Mouse (Mus musculus) fat pad, adult 2 months (tissue): Measurements from ENCODE around the gene Clps.
"Not testable (repeated sequence)": the region's sequence is repeated elsewhere in the genome, so short reads cannot be mapped to it uniquely, and the experiment has no call there.

Experiments used
- DNase-seq: peaks from one replicate; pipeline ENCODE4 v3.0.0-alpha.2; 2011; ENCODE audit warnings: low read depth, low spot score; ENCODE audit errors: extremely low read depth

The Clps gene

DNA sequence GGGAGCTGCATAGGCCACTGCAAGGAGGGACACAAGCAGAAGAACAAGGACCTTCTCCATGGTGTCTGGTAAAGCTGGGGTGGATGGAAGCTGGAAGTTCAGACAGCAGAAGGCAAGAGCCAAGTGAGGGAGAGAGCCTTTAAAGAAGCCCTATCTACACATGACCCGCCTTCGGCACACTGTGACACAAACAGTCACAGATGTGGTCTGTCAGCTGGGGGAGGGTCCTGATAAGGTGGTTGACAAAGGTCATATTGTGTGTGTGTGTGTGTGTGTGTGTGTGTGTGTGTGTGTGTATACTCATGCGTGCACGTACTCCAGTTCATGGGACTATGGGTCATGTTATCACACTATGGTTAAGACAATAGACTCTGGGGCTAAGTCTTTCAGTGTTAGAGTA lies at the start of gene Clps:
Clps (minus strand) TSS at position 169 of the 400 bp plus-strand sequence.
- DNase-seq: no peak

DNA sequence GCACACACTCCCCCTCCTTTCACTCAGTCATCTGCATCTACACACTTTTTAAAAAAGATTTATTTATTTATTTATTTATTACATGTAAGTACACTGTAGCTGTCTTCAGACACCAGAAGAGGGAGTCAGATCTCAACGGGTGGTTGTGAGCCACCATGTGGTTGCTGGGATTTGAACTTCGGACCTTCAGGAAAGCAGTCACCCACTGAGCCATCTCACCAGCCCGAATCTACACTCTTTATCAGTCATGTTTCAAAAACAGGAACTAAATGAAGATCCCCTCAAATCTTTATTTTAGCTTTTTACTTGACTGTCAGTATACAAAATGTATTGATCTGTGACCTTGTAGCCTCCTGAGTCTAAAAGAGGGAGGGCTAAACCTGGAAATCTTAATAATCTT lies 49.0 kb upstream of the Clps start:
- no peak for DNase-seq

DNA sequence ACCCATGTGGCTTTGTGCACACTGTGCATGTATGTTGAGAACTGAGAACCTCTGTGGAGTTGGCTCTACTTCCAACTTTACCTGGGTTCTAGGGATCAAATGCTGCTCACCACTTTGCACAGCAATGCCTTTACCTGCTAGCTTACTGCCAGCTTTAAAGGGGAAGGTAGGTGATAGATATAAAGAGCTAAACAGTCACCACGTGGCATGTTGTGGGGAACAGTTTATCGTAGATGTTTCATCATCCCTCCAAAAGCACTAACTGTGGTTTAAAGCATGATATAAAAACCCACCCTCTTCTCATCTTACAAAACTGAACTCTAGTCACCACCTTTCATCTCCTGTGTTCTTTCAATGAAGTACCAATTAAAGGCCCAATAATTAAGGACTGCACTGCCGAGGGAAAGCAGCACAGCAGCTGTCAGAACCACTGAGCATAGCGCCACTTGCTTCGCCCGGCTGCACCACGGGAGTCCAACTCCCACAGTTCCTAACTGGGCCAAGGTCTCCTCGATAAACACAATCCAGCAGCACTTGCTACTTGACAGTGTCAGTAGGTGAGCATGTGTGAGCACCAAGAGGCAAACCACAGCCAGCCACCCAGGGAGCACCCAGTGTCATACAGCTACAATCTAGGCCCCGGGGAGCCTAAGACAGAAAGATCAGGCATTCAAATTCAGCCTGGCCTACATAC lies 41.1 kb upstream of the Clps start:
- DNase-seq: no peak

GRCm38 (mm10) chr17:28600780-28601179 lies 40.2 kb upstream of the Clps start:
- no peak for DNase-seq

DNA sequence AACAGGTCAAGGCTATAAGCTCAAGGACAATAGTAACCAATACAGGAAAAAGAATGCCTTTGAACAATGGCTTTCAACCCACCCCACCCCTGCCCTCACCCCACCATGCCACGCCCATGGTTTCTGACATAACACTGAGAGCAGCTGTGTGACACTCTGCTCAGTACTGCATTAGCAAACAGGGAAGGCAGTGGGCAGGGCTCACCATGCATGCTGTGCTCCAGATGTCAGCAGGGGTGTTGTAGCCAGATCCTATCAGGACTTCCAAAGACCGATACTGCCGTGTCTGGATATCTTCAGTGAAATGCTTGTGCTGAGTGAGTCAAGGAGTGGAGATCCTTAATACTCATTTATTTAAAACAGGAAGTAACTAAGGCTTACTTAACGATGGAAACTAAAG lies 33.4 kb upstream of the Clps start:
- DNase-seq: no peak

DNA sequence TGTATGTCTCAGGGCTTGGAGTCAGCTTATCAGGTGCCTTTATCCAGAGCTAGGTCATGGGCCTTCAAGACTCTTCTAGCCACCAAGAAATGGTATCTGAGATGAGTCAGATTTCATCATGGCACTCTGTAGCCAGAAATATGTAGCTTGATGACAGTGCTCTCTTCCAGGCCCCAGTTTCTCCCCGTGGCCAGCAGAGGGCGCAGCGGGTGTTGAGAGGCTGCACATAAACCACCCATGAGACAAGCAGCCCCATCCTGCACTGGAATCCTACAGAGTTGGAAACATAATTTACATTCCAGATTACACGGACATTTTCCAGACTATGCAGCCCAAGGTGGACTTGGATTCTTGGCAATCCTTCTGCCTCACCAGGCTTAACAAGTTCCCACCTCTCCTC lies 32.4 kb upstream of the Clps start:
- no peak for DNase-seq

GRCm38 (mm10) chr17:28591476-28591875 lies 30.9 kb upstream of the Clps start:
- DNase-seq: no peak

GRCm38 (mm10) chr17:28590596-28590995 lies 30.0 kb upstream of the Clps start:
- no peak for DNase-seq

DNA sequence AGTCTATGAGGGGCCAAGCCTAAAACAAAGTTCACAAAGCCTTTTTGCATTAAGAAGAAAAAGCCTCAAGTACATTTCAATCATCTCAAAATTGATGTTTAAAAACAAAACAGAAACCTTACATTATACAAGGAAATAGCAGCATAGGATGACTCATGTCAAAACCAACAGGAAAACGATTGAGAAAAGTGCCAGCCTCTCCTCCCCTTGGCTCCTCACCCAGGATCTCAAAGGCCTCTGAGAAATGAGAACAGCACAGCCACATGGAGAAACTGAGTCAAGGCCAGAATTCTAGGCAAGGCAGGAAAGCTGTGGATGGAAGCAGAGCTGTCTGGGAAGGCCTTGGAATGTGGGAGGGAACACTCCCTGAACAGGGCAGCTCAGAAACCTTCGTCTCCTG lies 28.0 kb upstream of the Clps start:
- DNase-seq: no peak

- DNase-seq: no peak
These were observed 25.9 kb upstream of the Clps start for GRCm38 (mm10) chr17:28586509-28586908.

DNA sequence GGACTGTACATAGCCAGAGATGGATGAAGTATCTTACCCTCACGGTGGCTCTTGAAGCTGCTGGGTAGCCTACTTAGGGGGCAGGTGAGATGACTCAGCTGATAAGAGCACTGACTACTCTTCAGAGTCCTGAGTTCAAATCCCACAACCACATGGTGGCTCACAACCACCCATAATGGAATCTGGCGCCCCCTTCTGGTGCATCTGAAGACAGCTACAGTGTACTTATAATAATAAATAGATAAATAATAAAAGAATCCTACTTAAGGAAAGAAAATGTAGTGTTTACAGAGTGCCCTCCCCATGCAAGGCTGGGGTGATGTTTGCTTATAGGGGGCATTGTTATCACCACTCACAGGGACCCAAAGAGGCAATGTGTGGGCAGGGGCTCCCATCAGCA lies 20.5 kb upstream of the Clps start:
- DNase-seq: no peak

DNA sequence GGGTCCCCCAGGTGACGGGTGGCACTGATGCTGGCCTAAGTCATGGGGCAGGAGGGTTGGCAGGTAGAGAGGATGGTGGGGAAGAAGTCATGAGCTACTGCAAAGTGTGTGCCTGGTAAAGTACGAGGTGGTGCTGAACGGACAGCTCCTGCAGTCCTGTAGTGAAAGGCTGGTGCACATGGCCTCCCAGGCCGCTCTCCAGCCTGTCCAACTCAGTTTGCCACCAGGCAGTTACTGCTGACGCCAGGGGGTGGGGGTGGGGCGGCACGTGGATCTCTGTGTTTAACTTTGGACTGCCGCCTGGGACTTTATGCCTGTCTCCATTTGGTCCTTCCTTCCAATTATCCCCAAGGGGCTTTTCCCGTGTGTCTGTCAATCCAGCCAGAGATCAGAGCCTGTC lies 19.8 kb upstream of the Clps start:
- no peak for DNase-seq

- DNase-seq: no peak
These were observed 14.9 kb upstream of the Clps start, which contains the start of gene Lhfpl5 for GRCm38 (mm10) chr17:28575244-28576125. Gene Lhfpl5 (plus strand): TSS chr17:28575641.

DNA sequence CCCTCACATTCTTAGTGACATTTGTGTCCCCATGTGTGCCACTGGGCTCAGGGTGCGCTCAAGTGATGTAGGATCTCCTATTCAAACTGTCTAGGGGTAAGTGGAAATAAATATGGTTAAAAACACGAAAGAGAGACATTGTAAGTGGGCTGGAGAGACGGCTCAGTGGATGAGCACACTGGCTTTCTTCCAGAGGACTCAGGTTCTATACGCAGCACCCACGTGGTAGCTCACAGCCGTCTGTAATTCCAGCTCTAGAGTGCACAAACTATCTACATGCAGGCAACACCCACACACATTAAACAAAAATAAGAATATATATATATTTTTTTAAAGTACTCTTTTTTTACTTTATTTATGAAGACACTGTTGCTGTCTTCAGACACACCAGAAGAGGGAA lies 12.4 kb upstream of the Clps start:
- DNase-seq: no peak

DNA sequence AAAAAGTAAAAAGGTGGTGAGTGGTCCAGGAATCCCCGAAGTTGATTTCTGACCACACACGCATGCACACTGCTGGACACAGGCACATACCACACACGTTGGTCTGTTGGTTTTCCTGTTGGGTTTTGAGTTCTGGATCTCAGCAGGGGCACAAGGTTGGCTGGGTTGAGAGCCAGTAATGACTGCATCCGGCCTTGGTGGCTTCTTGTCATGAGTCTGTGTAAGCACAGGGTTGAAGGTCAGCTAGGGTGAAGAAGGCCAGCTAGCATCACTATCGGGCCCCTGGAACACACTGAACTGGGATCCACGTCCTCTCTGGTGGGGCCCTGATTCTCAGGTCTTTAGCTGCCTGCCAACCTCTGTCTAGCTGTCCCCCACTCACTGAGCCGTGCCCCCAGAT lies 12.0 kb upstream of the Clps start:
- no peak for DNase-seq

DNA sequence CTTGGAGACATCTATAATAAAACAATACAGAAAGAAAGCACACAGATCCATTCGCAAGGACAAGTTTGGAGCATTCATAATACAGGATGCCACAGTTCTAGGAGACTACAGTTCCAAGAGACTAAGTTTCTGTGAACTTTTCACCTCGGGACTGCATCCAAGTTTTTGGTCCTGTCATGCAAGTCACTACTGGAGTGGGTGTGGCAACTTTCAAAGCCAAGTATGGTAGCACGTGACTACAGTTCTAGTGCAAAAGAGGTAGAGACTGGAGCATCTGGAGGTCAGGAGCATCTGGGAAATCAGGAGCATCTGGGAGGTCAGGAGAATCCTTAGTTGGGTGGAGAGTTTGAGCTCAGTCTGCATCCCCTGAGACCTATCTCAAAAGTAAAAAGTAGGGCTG lies 11.3 kb upstream of the Clps start:
- DNase-seq: no peak

- no peak for DNase-seq
These were observed 7.0 kb upstream of the Clps start for GRCm38 (mm10) chr17:28567541-28567940.

- no peak for DNase-seq
These were observed 4.6 kb upstream of the Clps start for GRCm38 (mm10) chr17:28565181-28565580.

DNA sequence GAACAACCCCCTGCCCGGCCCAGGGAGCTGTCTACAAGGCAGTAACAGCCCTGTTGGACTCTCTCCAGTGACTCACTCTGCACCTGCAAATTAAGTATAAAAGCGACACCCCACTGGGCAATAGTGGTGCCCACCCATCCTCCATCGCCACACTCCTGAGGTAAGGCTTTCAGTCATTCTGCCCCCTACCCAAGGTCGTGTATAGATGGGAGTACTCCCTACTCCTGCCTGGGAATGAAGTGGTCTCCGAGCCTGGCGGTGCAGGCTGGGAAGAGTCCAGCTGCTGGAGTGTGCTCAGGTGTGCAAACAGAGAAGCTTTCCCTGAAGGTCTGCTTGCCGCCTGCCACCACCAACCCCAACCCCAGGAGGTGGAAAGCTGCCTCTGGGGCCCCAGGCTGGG lies 1.0 kb upstream of the Clps start:
- no peak for DNase-seq

DNA sequence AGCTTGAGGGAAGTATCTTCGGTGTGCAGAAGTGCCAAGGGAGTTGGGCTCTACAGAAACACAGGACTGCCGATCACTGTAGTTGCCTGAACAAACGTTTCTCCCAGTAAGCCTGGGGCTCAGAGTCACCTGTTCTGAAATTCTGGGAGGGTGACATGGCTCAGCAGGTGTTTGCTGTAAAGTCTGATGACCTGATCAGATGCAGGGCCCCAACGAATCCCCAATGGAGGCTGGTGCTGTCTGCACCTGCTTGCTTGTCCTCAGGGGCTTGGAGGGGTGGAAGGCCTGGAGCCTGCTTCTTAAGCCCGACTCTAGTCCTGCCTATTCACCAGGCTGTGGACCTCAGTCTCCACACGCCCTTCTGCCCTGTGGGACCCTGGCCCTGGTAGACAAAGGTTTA lies 2.8 kb downstream of the Clps start:
- no peak for DNase-seq

- no peak for DNase-seq
These were observed 3.8 kb downstream of the Clps start for GRCm38 (mm10) chr17:28556635-28557396.

DNA sequence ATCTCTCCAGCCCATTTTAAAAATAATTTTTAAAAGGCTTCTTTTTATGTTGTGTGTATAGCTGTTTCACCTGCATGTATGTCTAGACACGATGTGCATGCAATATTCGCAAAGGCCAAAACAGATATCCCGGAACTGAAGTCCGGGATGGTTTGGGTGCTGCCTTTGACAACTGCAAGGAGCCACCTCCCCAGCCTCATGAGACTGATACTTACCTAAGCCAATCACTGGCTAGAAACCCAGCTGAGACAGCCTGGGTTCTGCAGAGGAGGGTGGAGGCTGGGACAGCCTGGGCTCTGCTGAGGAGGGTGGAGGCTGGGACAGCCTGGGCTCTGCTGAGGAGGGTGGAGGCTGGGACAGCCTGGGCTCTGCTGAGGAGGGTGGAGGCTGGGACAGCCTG lies 6.5 kb downstream of the Clps start:
- DNase-seq: not testable (repeated sequence)
